Mouse (Mus musculus) midbrain, embryonic 16.5 days (tissue): ENCODE results near the gene Rif1. TPM values are rescaled to one million over a fixed set of nuclear protein-coding genes. Genes with fewer than 3 reads are reported as not detected.

Experiments
- ATAC-seq: fragments of 200-750 bp; cut with Nextera tagmentation; 2 replicates; pipeline ENCODE4 v1.8.0; 2017; ENCODE audit warnings: moderate TSS enrichment
- H3K27ac ChIP-seq: fragments of 300-500 bp; sonication (generic); 2 replicates; pipeline ENCODE4 v1.5.1; 2014; ENCODE audit warnings: mild to moderate bottlenecking, low read length, mixed read lengths
- H3K27me3 ChIP-seq: fragments of 300-500 bp; sonication (generic); 2 replicates; pipeline ENCODE4 v1.6.1; 2014; ENCODE audit warnings: low read depth, low read length, mixed read lengths; ENCODE audit not compliant: control insufficient read depth, insufficient read depth
- H3K36me3 ChIP-seq: fragments of 300-500 bp; sonication (generic); 2 replicates; pipeline ENCODE4 v1.6.1; 2014; ENCODE audit warnings: mild to moderate bottlenecking, low read length, moderate library complexity, mixed read lengths; ENCODE audit not compliant: control insufficient read depth, insufficient read depth
- H3K4me1 ChIP-seq: fragments of 300-500 bp; sonication (generic); 2 replicates; pipeline ENCODE4 v1.6.1; 2014; ENCODE audit warnings: mild to moderate bottlenecking, low read length, mixed read lengths; ENCODE audit not compliant: control insufficient read depth, insufficient read depth
- H3K4me2 ChIP-seq: fragments of 300-500 bp; sonication (generic); 2 replicates; pipeline ENCODE4 v1.6.1; 2014; ENCODE audit warnings: mild to moderate bottlenecking, low read length, mixed read lengths
- H3K4me3 ChIP-seq: fragments of 300-500 bp; sonication (generic); 2 replicates; pipeline ENCODE4 v1.5.1; 2014; ENCODE audit warnings: low read depth, mild to moderate bottlenecking, low read length, moderate library complexity, mixed read lengths
- H3K9ac ChIP-seq: fragments of 300-500 bp; sonication (generic); 2 replicates; pipeline ENCODE4 v1.6.1; 2014; ENCODE audit warnings: low read depth, low read length, mixed read lengths
- H3K9me3 ChIP-seq: fragments of 300-500 bp; sonication (generic); replicated peaks from 2 replicates; pipeline ENCODE4 v1.6.1; 2014; ENCODE audit warnings: mild to moderate bottlenecking, low read length, mixed read lengths; ENCODE audit not compliant: control insufficient read depth, poor library complexity, severe bottlenecking
- WGBS: fragments of 180-500 bp; shearing (Covaris S2); extraction: QIAGEN DNeasy Blood & Tissue Kit; methylation state at CpG from one replicate; pipeline ENCODE4 v1.1.7; 2014; 5-methylcytosine and 5-hydroxymethylcytosine counted together
- polyA plus RNA-seq: library from polyadenylated mRNA; unstranded; fragments of >200 nt; fragmentation: Nextera tagmentation; extraction: Ambion mirVana; gene quantifications from 2 replicates; pipeline ENCODE4 v1.2.1, GENCODE M21; 2015

Gene Rif1
- polyA plus RNA-seq, 1 experiment from 2014 or later = 18.2 TPM

DNA sequence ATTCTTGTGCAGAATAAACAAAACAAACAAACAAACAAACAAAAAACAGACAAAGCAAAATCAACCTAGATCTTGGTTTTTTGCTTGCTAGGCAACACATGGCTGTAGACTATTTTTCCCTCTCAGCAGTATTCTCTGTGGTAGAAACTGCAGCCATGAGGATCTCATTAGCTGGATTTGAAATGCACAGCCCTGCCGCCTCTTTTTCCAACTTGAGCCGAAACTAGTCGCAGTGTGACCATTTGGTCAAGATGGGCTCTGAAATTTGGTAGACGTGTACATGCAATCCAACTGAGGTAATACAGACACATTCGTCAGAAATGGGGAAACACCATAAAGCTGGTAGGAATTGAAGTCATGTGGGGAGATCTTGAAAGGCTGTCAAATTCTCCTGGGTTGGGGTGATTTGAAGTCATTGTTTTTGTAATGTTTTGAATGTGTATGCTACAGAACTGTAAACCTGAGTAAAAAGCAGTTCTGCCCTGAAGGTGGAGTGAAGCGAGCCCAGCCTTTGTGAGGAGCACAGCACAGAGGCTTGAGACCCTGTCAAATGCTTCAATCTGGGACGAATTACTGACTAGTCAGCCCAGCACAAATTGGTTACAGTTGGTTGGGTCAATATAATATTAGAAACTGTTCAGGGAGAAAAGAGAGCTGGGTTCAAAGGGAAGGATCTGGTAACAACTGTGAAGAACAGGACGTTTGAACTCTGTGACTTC lies 33.4 kb upstream of the Rif1 start:
- Histone ChIP-seq H3K4me3 (no peak overlapping the region), H3K9ac (no peak overlapping the region), H3K36me3 (no peaks in the 10 kb centered on the region), H3K9me3 (no peaks in the 10 kb centered on the region), H3K4me1 (peaks cover 12% of the 10 kb centered on the region), H3K4me2 (0 out of 2 replicates have a peak overlapping the region, but pooled peaks have one; percentile 19), H3K27ac (no peak overlapping the region), H3K27me3 (no peaks in the 10 kb centered on the region)
- ATAC-seq = no peak
- WGBS = 31% methylated on average over 8 of the region's 8 CpGs

DNA sequence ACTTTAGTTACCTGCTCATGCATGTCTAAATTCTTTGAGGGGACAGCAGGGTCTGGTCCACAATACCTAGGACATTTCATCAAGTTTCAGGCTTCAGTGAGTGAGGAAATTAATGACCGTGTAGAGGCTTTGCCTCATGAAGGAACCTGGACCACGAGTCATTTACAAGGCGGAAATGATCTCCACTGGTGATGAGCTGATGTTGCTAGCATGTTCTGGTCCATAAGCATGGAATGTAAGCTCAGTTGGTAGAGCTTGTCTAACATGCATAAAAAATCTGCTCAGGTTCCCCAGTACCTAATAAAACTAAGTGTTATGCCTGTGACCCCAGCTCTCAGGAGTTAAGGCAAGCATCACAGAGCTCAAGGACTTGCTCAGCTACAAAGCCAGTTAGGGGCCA lies 30.5 kb upstream of the Rif1 start:
- no peak for ATAC-seq
- Histone ChIP-seq H3K4me2 (no peak overlapping the region), H3K36me3 (no peaks in the 10 kb centered on the region), H3K27ac (no peak overlapping the region), H3K9ac (no peak overlapping the region), H3K9me3 (no peaks in the 10 kb centered on the region), H3K4me1 (peaks cover 12% of the 10 kb centered on the region), H3K4me3 (no peak overlapping the region), H3K27me3 (no peaks in the 10 kb centered on the region)
- WGBS = 82% methylated on average over 3 of the region's 3 CpGs

DNA sequence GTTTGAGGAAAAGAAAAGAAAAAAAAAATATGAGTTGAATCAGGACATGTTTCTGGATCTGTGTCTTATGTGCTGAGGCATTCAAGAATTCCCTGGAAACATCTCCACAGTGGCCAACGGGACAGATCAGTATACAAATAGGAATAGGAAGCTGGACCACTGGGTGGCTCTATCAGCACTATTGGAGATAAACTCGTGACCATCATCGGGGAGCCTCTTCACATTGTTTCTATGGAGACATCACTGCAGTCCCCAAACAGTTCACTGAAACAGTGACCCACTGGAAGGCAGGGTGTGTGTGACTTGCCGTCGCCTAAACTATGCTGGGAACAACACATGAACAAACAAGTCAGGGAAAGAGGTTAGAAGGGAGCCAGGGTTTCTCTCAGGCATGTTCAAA lies 29.9 kb upstream of the Rif1 start:
- H3K4me1 ChIP-seq = peaks cover 9% of the 10 kb centered on the region
- H3K27ac ChIP-seq = no peak overlapping the region
- H3K9me3 ChIP-seq = no peaks in the 10 kb centered on the region
- H3K4me2 ChIP-seq = no peak overlapping the region
- no peak for ATAC-seq
- H3K36me3 ChIP-seq = no peaks in the 10 kb centered on the region
- no peak overlapping the region for H3K4me3 ChIP-seq
- H3K9ac ChIP-seq = no peak overlapping the region
- no peaks in the 10 kb centered on the region for H3K27me3 ChIP-seq
- WGBS = 72% methylated on average over 5 of the region's 5 CpGs

DNA sequence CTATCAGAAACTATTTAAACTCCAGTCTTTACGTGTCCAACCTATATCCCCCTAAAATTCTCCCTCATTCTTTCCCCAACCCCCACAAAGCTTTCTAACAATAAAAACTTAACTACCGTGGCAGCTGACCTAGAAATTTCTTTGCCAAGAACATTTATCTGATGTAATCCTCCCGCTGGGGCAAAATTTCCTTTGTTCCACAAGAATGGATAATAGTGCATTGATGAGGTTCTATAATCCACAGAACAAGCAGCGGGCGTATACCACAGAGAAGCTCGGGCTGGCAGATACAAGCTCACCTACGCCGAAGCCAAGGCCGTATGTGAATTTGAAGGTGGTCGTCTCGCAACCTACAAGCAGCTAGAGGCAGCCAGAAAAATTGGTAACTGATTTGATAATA lies 29.1 kb upstream of the Rif1 start:
- H3K4me2 ChIP-seq = no peak overlapping the region
- no peak for ATAC-seq
- H3K9me3 ChIP-seq = no peaks in the 10 kb centered on the region
- no peak overlapping the region for H3K9ac ChIP-seq
- no peaks in the 10 kb centered on the region for H3K27me3 ChIP-seq
- no peaks in the 10 kb centered on the region for H3K36me3 ChIP-seq
- no peak overlapping the region for H3K4me3 ChIP-seq
- 57% methylated on average over 11 of the region's 11 CpGs for WGBS
- no peak overlapping the region for H3K27ac ChIP-seq
- H3K4me1 ChIP-seq = peaks cover 3% of the 10 kb centered on the region; the same call in 1 of the 2 replicates

DNA sequence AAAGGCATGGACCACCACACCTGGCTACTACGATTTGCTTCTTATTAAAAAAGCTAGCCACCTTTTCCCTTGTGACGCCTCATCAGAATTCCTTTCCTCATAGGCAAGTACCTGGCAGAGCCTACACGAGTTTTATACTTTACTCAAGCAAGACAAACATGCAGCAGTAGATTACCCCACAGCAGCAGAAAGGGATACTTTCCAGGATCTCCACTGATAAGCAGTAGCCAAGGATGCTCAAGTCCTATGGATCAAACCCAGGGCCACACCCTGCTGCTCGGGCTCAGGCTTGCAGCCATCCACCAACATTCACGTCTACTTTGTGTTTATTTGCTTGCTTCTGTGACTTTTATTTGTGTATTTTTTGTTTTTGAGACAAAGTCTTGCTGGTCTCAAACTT lies 26.6 kb upstream of the Rif1 start:
- H3K27ac ChIP-seq = no peak overlapping the region
- no peak overlapping the region for H3K9ac ChIP-seq
- ATAC-seq = no peak
- no peaks in the 10 kb centered on the region for H3K4me1 ChIP-seq
- H3K4me2 ChIP-seq = no peak overlapping the region
- H3K9me3 ChIP-seq = no peaks in the 10 kb centered on the region
- H3K4me3 ChIP-seq = no peak overlapping the region
- no peaks in the 10 kb centered on the region for H3K27me3 ChIP-seq
- 87% methylated on average over 5 of the region's 5 CpGs for WGBS
- no peaks in the 10 kb centered on the region for H3K36me3 ChIP-seq

DNA sequence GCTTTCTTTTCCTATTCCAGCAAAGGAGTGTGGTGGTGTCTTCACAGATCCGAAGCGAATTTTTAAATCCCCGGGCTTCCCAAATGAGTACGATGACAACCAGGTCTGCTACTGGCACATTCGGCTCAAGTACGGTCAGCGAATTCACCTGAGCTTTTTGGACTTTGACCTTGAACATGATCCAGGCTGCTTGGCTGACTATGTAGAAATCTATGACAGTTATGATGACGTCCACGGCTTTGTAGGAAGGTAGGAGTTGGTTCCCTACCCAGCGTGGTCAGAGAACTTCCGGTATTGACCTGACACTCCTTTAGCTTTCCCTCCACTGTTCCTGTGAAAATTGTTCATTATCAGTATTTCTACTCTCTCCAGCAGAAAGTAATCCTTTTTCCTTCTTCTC lies 21.8 kb upstream of the Rif1 start:
- no peaks in the 10 kb centered on the region for H3K36me3 ChIP-seq
- H3K4me1 ChIP-seq = no peaks in the 10 kb centered on the region
- H3K27me3 ChIP-seq = no peaks in the 10 kb centered on the region
- ATAC-seq = no peak
- H3K4me2 ChIP-seq = no peak overlapping the region
- H3K27ac ChIP-seq = no peak overlapping the region
- no peak overlapping the region for H3K9ac ChIP-seq
- 97% methylated on average over 11 of the region's 11 CpGs for WGBS
- no peak overlapping the region for H3K4me3 ChIP-seq
- no peaks in the 10 kb centered on the region for H3K9me3 ChIP-seq

DNA sequence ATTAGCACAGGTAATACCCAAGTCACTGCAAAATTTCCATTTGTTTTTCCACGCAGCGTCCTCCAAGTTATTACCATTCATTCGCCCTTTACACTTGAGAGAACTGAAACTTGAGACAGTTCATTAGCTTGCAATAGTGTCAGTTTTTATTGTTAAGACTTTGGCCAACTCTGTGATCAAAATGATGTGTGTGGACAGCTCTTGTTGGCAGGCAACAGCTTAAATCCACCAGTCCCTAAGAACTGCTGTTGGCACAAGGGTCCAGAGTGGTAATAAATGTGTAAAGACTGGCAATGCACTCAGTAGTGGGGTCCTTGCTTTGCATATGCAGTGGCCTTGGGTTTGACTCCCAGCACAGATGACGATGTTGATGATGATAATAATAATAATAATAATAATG lies 20.3 kb upstream of the Rif1 start:
- H3K27me3 ChIP-seq = no peaks in the 10 kb centered on the region
- no peaks in the 10 kb centered on the region for H3K9me3 ChIP-seq
- H3K4me3 ChIP-seq = no peak overlapping the region
- H3K4me2 ChIP-seq = no peak overlapping the region
- H3K36me3 ChIP-seq = no peaks in the 10 kb centered on the region
- ATAC-seq = no peak
- H3K4me1 ChIP-seq = no peaks in the 10 kb centered on the region
- H3K27ac ChIP-seq = no peak overlapping the region
- WGBS = 80% methylated on average over 4 of the region's 4 CpGs
- H3K9ac ChIP-seq = no peak overlapping the region

DNA sequence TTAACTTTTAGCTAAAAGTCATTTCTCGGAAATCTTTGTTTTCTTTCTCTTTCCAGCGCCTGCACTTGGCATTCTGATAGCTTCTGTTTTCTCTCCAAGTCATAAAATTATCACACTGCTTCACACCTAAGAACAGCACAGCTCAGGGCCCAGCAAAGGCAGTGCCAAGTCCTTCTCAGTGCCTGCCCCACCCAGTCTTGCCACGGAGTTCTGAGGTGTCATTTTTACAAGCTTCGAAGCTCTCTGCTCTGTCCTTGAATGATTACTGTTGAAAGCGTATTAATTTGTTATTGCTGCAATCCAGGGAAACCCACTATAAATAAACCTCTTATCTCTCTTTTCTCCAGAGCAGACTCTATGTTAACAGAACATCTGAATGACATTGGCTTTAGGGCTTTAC lies 19.1 kb upstream of the Rif1 start:
- no peaks in the 10 kb centered on the region for H3K27me3 ChIP-seq
- no peaks in the 10 kb centered on the region for H3K4me1 ChIP-seq
- H3K36me3 ChIP-seq = no peaks in the 10 kb centered on the region
- no peak overlapping the region for H3K4me3 ChIP-seq
- no peaks in the 10 kb centered on the region for H3K9me3 ChIP-seq
- no peak overlapping the region for H3K4me2 ChIP-seq
- 60% methylated on average over 5 of the region's 5 CpGs for WGBS
- no peak overlapping the region for H3K27ac ChIP-seq
- no peak for ATAC-seq
- no peak overlapping the region for H3K9ac ChIP-seq

DNA sequence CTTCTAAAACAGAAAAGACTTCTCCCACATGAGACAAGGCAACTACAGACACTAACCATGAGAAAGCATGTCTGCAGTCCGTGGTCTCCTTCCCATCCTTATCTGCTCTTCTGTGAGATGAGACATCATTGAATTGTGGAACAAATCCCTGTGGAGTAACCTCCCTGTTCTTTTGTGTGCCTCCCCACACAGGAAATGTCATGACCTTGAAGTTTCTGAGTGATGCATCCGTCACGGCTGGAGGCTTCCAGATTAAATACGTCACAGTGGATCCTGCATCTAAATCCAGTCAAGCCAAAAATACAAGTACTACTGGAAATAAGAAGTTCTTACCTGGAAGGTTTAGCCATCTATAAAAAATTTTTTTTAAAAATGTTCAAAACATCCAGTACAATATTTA lies 17.0 kb upstream of the Rif1 start:
- Histone ChIP-seq H3K27me3 (no peaks in the 10 kb centered on the region), H3K36me3 (no peaks in the 10 kb centered on the region), H3K4me1 (no peaks in the 10 kb centered on the region), H3K9ac (no peak overlapping the region), H3K4me3 (no peak overlapping the region), H3K9me3 (no peaks in the 10 kb centered on the region), H3K4me2 (no peak overlapping the region), H3K27ac (no peak overlapping the region)
- WGBS = 18% methylated on average over 4 of the region's 4 CpGs
- no peak for ATAC-seq
